Mouse (Mus musculus): Measurements from ENCODE around the gene Gm14190.
"Not testable (repeated sequence)": the region's sequence is repeated elsewhere in the genome, so short reads cannot be mapped to it uniquely, and the experiment has no call there.

Gm14190 gene

DNA sequence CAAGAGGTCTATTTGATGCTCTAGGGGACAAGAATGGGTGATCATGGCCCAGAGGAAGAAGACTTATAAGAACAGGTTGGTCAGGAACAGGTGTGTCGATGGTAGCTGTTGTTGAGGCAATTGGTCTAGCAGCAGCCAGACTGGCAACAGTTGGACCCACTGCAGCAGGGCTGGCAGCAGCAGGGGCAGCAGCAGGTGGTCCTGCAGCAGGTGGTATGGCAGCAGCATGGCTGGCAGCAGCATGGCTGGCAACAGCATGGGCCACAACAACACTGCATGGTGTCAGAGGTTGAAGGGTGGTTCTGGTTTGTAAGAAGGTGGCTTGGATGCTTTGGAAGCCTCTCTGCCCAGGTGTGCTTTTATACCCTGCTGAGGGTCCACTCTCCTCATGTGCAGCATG lies at the start of gene Gm14190:
Gm14190 (minus strand) TSS at position 278 of the 400 bp plus-strand sequence.
- DNase-seq (ENCODE audit: low spot score) = no peak

DNA sequence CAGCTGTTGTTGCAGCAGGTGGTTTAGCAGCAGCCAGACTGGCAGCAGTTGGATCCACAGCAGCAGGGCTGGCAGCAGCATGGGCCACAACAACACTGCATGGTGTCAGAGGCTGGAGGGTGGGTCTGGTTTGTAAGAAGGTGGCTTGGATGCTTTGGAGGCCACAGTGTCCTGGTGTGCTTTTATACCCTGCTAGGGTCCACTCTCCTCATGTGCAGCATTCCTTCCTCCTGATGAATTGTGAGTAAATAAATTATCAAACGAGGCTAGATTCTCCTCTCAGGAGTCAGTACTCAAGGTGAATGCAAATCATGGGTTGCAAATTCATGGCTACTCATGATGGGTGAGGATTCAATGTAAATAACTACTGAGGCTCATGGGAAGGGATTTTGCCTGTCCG lies 43.6 kb upstream of the Gm14190 start, which contains the start of gene Gm14180:
Gm14180 (minus strand) TSS at position 101 of the 400 bp plus-strand sequence.
- no peak for DNase-seq (ENCODE audit: low spot score)

DNA sequence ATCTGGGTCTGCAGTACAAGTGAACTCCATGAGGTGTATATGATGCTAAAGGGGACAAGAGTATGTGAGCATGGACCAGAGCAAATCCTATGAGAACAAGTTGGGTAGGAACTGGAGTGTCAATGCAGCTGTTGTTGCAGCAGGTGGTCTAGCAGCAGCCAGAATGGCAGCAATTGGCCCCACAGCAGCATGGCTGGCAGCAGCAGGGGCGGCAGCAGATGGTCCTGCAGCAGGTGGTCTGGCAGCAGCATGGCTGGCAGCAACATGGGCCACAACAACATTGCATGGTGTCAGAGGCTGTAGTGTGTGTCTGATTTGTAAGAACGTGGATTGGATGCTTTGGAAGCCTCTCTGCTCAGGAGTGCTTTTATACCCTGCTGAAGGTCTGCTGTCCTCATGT lies 33.5 kb upstream of the Gm14190 start:
- DNase-seq (ENCODE audit: low spot score) = no peak

DNA sequence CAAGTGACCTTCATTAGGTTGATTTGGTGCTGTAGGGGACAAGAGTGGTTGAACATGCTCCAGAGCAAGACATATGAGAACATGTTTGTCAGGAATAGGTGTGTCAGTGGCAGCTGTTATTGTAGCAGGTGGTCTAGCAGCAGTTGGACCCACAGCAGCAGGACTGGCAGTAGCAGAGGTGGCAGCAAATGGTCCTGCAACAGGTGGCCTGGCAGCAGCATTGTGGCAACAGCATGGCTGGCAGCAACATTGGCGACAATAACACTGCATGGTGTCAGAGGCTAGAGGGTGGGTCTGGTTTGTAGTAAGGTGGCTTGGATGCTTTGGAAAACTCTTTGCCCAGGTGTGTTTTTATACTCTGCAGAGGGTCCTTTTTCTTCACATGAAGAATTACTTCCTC lies 28.2 kb upstream of the Gm14190 start:
- DNase-seq (ENCODE audit: low spot score) = no peak

DNA sequence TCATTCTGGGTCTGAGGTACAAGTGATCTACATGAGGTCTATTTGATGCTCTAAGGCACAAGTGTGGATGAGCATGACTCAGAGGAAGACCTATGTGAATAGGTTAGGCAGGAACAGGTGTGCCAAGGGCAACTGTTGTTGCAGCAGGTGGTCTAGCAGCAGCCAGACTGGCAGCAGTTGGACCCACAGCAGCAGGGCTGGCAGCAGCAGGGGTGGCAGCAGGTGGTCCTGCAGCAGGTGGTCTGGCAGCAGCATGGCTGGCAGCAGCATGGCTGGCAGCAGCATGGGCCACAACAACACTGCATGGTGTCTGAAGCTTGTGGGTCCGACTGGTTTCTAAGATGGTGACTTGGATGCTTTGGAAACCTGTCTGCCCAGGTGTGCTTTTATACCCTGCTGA lies 5.3 kb downstream of the Gm14190 start:
- not testable (repeated sequence) for DNase-seq (ENCODE audit: low spot score)

DNA sequence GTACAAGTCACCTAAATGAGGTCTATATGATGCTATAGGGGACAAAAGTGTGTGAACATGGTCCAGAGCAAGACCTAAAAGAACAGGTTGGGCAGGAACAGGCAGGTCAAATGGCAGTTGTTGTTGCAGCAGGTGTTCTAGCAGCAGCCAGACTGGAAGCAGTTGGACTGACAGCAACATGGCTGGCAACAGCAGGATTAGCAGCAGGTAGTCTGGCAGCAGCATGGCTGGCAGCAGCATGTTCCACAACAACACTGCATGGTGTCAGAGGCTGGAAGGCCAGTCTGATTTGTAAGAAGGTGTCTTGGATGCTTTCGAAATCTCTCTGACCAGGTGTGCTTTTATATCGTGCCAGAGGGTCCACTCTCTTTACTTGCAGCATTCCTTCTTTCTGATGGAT lies 7.1 kb downstream of the Gm14190 start:
- DNase-seq (ENCODE audit: low spot score) = no peak

DNA sequence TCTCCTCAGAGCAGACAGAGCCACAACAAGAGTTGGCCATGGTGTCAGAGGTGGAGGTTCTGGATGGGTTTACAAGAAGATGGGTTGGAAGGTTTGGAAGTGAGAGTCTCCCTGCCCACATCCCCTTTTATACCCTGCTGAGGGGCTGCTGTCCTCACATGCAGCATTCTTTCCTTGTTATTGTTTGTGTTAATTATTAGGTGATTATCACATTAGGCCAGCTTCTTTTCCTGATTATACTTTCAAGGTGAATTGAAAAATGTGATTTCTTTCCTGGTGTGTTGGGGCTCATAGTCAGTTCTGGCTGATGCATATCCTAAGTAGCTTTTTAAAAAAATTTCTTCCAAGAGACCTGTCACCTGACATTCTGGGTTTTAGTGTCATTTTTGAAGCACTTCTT lies 24.7 kb downstream of the Gm14190 start, which contains the start of gene Krtap4-6:
Krtap4-6 (minus strand) TSS at position 101 of the 400 bp plus-strand sequence.
- DNase-seq (ENCODE audit: low spot score) = no peak

DNA sequence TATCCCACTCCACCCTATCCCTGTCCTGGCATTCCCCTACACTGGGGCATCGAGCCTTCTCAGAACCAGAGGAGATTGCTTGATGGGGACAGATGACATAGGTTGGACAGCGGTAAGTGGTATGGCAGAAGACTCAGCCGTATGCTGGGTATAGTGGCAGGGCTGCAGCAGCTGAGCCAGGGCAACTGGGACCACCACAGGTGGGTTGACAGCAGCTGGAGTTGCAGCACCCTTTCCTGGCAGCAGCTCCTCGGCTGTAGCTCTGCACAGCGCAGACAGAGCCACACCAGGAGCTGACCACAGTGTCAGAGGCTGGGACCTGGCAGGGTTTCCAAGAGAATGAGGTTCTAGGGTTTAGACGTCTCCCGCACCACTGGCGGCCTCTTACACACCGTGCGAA lies 27.7 kb downstream of the Gm14190 start:
- DNase-seq (ENCODE audit: low spot score) = no peak

DNA sequence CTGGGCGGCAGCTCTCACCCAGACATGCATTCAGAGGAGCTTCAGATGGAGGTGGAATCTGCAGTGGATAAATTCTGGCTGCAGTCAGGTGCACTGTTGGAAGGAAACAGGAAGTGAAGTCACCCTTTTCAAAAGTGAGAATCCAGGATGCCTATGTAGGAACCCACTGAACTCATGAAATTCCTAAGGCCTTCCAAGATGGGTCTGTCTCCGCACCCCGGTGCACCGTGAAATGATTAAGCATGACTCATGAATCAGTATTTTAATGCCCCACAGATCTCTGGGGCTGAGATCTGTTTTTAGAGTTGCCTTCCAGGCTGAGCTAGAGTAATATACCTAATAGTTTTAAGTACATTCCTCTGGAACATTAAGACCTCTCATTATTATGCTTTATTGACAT lies 31.3 kb downstream of the Gm14190 start:
- no peak for DNase-seq (ENCODE audit: low spot score)

DNA sequence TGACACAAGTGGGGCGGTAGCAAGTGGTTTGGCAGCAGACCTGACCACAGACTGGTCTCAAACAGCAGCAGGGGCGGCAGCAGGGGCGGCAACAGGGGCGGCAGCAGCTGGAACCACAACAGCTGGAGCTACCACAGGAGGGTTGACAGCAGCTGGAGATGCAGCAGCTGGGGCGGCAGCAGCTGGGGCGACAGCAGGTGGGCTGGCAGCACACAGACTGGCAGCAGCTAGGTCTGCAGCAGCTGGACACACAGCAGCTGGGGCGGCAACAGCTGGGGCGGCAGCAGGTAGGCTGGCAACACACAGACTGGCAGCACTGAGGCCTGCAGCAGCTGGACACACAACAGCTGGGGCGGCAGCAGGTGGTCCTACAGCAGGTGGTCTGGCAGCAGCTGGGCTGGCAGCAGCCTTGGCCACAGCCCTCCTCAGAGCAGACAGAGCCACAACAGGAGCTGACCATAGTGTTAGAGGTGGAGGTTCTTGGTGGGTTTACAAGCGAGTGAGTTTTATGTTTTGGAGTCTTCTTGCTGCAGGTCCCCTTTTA lies 32.0 kb downstream of the Gm14190 start, which contains the start of gene Gm11563:
Gm11563 (minus strand) TSS at position 494 of the 544 bp plus-strand sequence.
- not testable (repeated sequence) for DNase-seq (ENCODE audit: low spot score)

DNA sequence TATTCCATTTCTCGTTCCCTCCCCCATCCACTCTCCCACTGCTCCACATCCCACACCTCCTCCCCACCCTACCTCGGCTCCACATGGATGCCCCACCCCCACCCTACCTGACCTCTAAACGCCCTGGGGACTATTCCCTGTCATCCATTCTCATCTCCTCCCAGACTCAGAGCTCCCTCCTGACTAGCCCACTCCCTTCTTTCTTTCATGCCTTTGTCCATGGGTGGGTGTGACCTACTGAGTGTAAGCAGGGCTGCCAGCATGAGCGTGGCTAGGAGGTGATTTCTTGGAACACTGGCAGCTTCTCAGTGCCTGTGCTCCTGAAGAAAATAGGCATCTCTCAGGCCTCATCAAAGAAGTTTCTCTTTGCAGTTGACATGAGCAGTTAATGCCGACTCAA lies 33.5 kb downstream of the Gm14190 start:
- DNase-seq (ENCODE audit: low spot score) = no peak

DNA sequence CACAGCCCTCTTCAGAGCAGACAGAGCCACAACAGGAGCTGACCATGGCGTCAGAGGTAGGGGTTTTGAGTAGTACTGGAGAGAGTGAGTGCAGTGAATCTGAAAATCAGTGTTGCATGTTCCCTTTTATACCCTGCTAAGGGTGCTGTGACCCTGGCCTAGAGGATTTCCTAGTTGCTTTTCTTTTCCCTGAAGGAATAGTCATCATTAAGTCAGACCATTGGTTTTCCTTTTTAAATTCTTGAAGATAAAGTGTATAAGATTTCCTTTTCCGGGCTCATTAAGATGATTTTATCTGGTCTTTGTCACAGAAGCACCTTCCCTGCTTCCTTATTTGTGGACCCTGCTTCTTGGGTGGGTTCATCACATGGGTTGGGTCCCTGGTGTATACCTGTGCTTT lies 40.4 kb downstream of the Gm14190 start, which contains the start of gene Gm11555:
Gm11555 (minus strand) TSS at position 101 of the 400 bp plus-strand sequence.
- DNase-seq (ENCODE audit: low spot score) = no peak

DNA sequence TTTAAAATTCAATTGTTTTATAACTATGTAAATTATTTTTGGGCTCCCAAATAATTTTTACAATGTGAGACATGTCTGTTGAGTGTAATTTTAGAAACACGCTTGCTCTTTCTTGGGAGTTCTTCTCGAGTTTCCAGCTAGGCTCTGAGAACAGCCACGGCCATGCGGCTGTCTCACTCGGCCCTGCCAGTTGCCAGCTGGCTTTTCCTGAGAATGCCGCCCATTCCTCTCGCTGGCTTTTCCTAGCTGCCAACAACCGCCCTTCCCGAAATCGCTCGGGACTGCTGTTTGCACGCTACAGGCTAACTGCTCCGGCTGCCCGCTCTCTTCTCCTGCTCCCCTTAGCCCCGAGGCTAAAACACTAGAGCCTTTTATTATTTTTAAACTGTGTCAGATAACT lies 44.1 kb downstream of the Gm14190 start:
- no peak for DNase-seq (ENCODE audit: low spot score)

DNA sequence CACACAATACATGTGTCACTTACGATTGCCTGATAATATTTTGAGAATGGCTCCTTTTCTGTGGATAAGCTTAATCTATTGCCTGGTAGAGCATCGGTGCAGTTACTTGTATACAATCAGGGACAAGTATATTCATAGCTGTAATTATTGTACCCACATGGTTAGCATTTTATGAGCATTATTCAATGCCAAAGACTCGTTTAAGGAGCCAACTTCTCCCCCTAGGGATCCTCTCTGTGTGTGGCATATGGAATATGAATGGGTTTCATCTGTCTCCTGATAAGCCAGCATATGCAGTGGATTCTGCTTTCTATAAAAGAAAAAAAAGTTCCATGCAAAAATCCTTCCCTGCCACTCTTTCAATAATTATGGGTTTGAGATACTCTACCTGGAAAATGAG lies 46.2 kb downstream of the Gm14190 start:
- peak; percentile 9 for DNase-seq (ENCODE audit: low spot score)

DNA sequence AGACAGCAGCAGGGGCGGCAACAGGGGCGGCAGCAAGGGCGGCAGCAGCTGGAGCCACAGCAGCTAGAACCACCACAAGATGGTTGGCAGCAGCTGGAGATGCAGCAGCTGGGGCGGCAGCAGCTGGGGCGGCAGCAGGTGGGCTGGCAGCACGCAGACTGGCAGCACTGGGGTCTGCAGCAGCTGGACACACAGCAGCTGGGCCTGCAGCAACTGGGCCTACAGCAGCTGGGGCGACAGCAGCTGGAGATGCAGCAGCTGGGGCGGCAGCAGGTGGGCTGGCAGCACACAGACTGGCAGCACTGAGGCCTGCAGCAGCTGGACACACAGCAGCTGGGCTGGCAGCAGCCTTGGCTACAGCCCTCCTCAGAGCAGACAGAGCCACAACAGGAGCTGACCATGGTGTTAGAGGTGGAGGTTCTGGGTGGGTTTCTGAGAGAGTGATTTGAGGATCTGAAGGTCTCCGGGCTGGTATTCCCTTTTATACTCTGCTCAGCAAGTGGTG lies 46.9 kb downstream of the Gm14190 start, which contains the start of gene Krtap4-7:
Krtap4-7 (minus strand) TSS at position 455 of the 505 bp plus-strand sequence.
- DNase-seq (ENCODE audit: low spot score) = not testable (repeated sequence)

DNA sequence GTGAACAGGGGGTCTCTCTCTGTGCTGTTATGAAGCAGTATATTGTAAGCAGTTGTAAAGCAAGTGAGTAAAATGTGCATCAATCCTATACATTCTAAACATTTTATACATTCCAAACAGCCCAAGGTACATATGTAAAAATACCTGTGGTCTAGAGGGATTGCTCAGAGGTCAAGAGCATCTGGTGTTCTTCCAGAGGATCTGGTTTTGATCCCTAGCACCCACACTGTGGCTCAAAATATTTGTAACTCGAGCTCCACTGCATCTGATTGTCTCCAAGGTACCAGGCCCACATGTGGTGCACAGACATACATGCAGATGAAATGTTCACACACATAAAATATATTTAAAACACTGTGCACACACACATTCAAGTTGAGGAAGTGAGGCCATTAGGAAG lies 49.6 kb downstream of the Gm14190 start:
- DNase-seq (ENCODE audit: low spot score) = no peak

All from layer of hippocampus, adult 9-10 months (tissue).